Mouse (Mus musculus) hindbrain, embryonic 11.5 days (tissue): ENCODE measurements around the gene Egln1. TPM values are rescaled to one million over a fixed set of nuclear protein-coding genes. Genes with fewer than 3 reads are reported as not detected.

ENCODE experiments used
- ATAC-seq: fragments of 200-750 bp; cut with Nextera tagmentation; 2 replicates; pipeline ENCODE4 v1.8.0; 2017; ENCODE audit warnings: mild to moderate bottlenecking, moderate TSS enrichment, moderate library complexity; ENCODE audit not compliant: low FRiP score
- DNase-seq: peaks from one replicate; pipeline ENCODE4 v3.0.0-alpha.2; 2015; ENCODE audit warnings: low spot score
- H3K27ac ChIP-seq: fragments of 300-500 bp; sonication (generic); 2 replicates; pipeline ENCODE4 v1.5.1; 2014; ENCODE audit warnings: mild to moderate bottlenecking, low read depth, low read length
- H3K27me3 ChIP-seq: fragments of 300-500 bp; sonication (generic); 2 replicates; pipeline ENCODE4 v1.6.1; 2014; ENCODE audit warnings: mild to moderate bottlenecking, low read length, moderate library complexity, mixed read lengths; ENCODE audit not compliant: control insufficient read depth, insufficient read depth
- H3K36me3 ChIP-seq: fragments of 300-500 bp; sonication (generic); 2 replicates; pipeline ENCODE4 v1.6.1; 2014; ENCODE audit warnings: mild to moderate bottlenecking, low read length, moderate library complexity, mixed read lengths; ENCODE audit not compliant: control insufficient read depth, insufficient read depth
- H3K4me1 ChIP-seq: fragments of 300-500 bp; sonication (generic); replicated peaks from 2 replicates; pipeline ENCODE4 v1.6.1; 2014; ENCODE audit warnings: low read length, mixed read lengths; ENCODE audit not compliant: control insufficient read depth, insufficient read depth
- H3K4me2 ChIP-seq: fragments of 300-500 bp; sonication (generic); replicated peaks from 2 replicates; pipeline ENCODE4 v1.6.1; 2014; ENCODE audit warnings: mild to moderate bottlenecking, low read depth, low read length
- H3K4me3 ChIP-seq: fragments of 300-500 bp; sonication (generic); 2 replicates; pipeline ENCODE4 v1.5.1; 2014; ENCODE audit warnings: low read depth, low read length
- H3K9ac ChIP-seq: fragments of 300-500 bp; sonication (generic); 2 replicates; pipeline ENCODE4 v1.6.1; 2014; ENCODE audit warnings: low read depth, low read length
- H3K9me3 ChIP-seq: fragments of 300-500 bp; sonication (generic); 2 replicates; pipeline ENCODE4 v1.6.1; 2016; ENCODE audit warnings: low read length; ENCODE audit not compliant: control insufficient read depth
- WGBS: fragments of 180-500 bp; shearing (Covaris S2); extraction: QIAGEN DNeasy Blood & Tissue Kit; methylation state at CpG from one replicate; pipeline ENCODE4 v1.1.7; 2014; 5-methylcytosine and 5-hydroxymethylcytosine counted together
- polyA plus RNA-seq: library from polyadenylated mRNA; unstranded; fragments of >200 nt; fragmentation: Nextera tagmentation; extraction: Ambion mirVana; gene quantifications from 2 replicates; pipeline ENCODE4 v1.2.1, GENCODE M21; 2014

The Egln1 gene
- polyA plus RNA-seq, 1 experiment from 2014 or later = 23.4 TPM

- no peaks in the 10 kb centered on the region for H3K9me3 ChIP-seq
- no peak overlapping the region for H3K4me3 ChIP-seq
- H3K9ac ChIP-seq = no peak overlapping the region
- ATAC-seq = no peak
- no peak overlapping the region for H3K4me2 ChIP-seq
- H3K36me3 ChIP-seq = no peaks in the 10 kb centered on the region; the same call in 1 of the 2 replicates
- WGBS = 97% methylated on average over 15 of the region's 15 CpGs
- H3K4me1 ChIP-seq = peaks cover 3% of the 10 kb centered on the region
- DNase-seq = no peak
- no peaks in the 10 kb centered on the region for H3K27me3 ChIP-seq
- no peak overlapping the region for H3K27ac ChIP-seq
These were observed 45.9 kb downstream of the Egln1 start for GRCm38 (mm10) chr8:124903198-124903597.

- Histone ChIP-seq H3K4me3 (peak overlapping the region; percentile 76), H3K9ac (peak overlapping the region; percentile 82), H3K36me3 (no peaks in the 10 kb centered on the region; the same call in 1 of the 2 replicates), H3K27me3 (no peaks in the 10 kb centered on the region), H3K4me1 (peaks cover 6% of the 10 kb centered on the region), H3K4me2 (peak overlapping the region; percentile 84), H3K9me3 (no peaks in the 10 kb centered on the region), H3K27ac (peak overlapping the region; percentile 75; the same call in 1 of the 2 replicates)
- DNase-seq = peak; percentile 11
- WGBS = 7% methylated on average over 31 of the region's 31 CpGs
- ATAC-seq = peak; percentile 20
These were observed 50.7 kb downstream of the Egln1 start for GRCm38 (mm10) chr8:124898251-124898905.

GRCm38 (mm10) chr8:124897386-124898250 is 51.5 kb downstream of the Egln1 start, which contains the start of the genes Exoc8 and Sprtn:
Exoc8 (minus strand) TSS chr8:124897705.
Sprtn (plus strand) TSS chr8:124897886.
- peak within 1 kb of the TSS; percentile 75 for H3K27ac ChIP-seq
- no peaks in the 10 kb centered on the region for H3K27me3 ChIP-seq
- no peaks in the 10 kb centered on the region; the same call in 1 of the 2 replicates for H3K36me3 ChIP-seq
- peak; percentile 99 for DNase-seq
- peaks cover 6% of the 10 kb centered on the region for H3K4me1 ChIP-seq
- H3K4me3 ChIP-seq = peak within 1 kb of the TSS; percentile 76
- WGBS = under 1% methylated on average over 109 of the region's 114 CpGs
- H3K9me3 ChIP-seq = no peaks in the 10 kb centered on the region
- peak; percentile 84 for ATAC-seq
- H3K4me2 ChIP-seq = peak within 1 kb of the TSS; percentile 99
- H3K9ac ChIP-seq = peak within 1 kb of the TSS; percentile 82

- Histone ChIP-seq H3K36me3 (no peaks in the 10 kb centered on the region; the same call in 1 of the 2 replicates), H3K9ac (peak overlapping the region; percentile 82), H3K4me1 (peaks cover 6% of the 10 kb centered on the region), H3K27ac (peak overlapping the region; percentile 75), H3K4me3 (peak overlapping the region; percentile 76), H3K9me3 (no peaks in the 10 kb centered on the region), H3K4me2 (peak overlapping the region; percentile 99), H3K27me3 (no peaks in the 10 kb centered on the region)
- 2% methylated on average over 46 of the region's 60 CpGs for whole genome bisulfite sequencing
- ATAC-seq (peak; percentile 59), DNase-seq (peak; percentile 76)
These were observed 52.3 kb downstream of the Egln1 start for GRCm38 (mm10) chr8:124896632-124897385.

- H3K9me3 ChIP-seq = no peaks in the 10 kb centered on the region
- DNase-seq (no peak), ATAC-seq (no peak)
- no peaks in the 10 kb centered on the region for H3K27me3 ChIP-seq
- H3K27ac ChIP-seq = no peak overlapping the region
- H3K36me3 ChIP-seq = no peaks in the 10 kb centered on the region; the same call in 1 of the 2 replicates
- H3K4me2 ChIP-seq = peak overlapping the region; percentile 99
- peaks cover 6% of the 10 kb centered on the region for H3K4me1 ChIP-seq
- peak overlapping the region; percentile 82; the same call in 1 of the 2 replicates for H3K9ac ChIP-seq
- 89% methylated on average over 26 of the region's 26 CpGs for WGBS
- H3K4me3 ChIP-seq = peak overlapping the region; percentile 76
These were observed 53.0 kb downstream of the Egln1 start for GRCm38 (mm10) chr8:124896010-124896631.

- WGBS = 74% methylated on average over 3 of the region's 3 CpGs
- H3K27ac ChIP-seq = no peak overlapping the region
- peaks cover 14% of the 10 kb centered on the region for H3K36me3 ChIP-seq
- no peak overlapping the region for H3K4me2 ChIP-seq
- H3K4me3 ChIP-seq = no peak overlapping the region
- no peaks in the 10 kb centered on the region for H3K27me3 ChIP-seq
- ATAC-seq (no peak), DNase-seq (no peak)
- peaks cover 3% of the 10 kb centered on the region; the same call in 1 of the 2 replicates for H3K4me1 ChIP-seq
- H3K9ac ChIP-seq = no peak overlapping the region
- no peaks in the 10 kb centered on the region for H3K9me3 ChIP-seq
These were observed 56.5 kb downstream of the Egln1 start for GRCm38 (mm10) chr8:124892596-124892995.

GRCm38 (mm10) chr8:124888385-124888784 is 60.7 kb downstream of the Egln1 start:
- Histone ChIP-seq H3K27me3 (no peaks in the 10 kb centered on the region), H3K4me2 (no peak overlapping the region), H3K9ac (no peak overlapping the region), H3K27ac (no peak overlapping the region), H3K9me3 (no peaks in the 10 kb centered on the region), H3K4me1 (no peaks in the 10 kb centered on the region), H3K36me3 (peaks cover 24% of the 10 kb centered on the region), H3K4me3 (no peak overlapping the region)
- no peak for ATAC-seq
- WGBS = 95% methylated on average over 5 of the region's 5 CpGs
- DNase-seq = no peak
